Mouse (Mus musculus) CH12F3 (cell line): ENCODE results near the gene Csnk1g2.
"Not testable (repeated sequence)": the region's sequence is repeated elsewhere in the genome, so short reads cannot be mapped to it uniquely, and the experiment has no call there.

Source experiments
- in situ Hi-C: fragments of 300-500 bp; cut with MboI; formaldehyde crosslinking; loops from 2 replicates; pipeline ENCODE4 v1.14.3; 2020; ENCODE audit warnings: low sequenced_read_pairs

Csnk1g2 gene

GRCm38 (mm10) chr10:80621940-80622660 lies 538 bp upstream of the Csnk1g2 start:
- in situ Hi-C loops = no loop called here

GRCm38 (mm10) chr10:80623457-80624191 lies 986 bp downstream of the Csnk1g2 start:
- in situ Hi-C loops = no loop called here

GRCm38 (mm10) chr10:80625764-80626163 lies 3.1 kb downstream of the Csnk1g2 start:
- in situ Hi-C loops = no loop called here

- in situ Hi-C loops = no loop called here
Observed at GRCm38 (mm10) chr10:80627685-80628084, 5.0 kb downstream of the Csnk1g2 start.

GRCm38 (mm10) chr10:80628925-80629324 lies 6.3 kb downstream of the Csnk1g2 start:
- in situ Hi-C loops = no loop called here

GRCm38 (mm10) chr10:80635345-80635744 lies 12.7 kb downstream of the Csnk1g2 start:
- in situ Hi-C loops = no loop called here

GRCm38 (mm10) chr10:80646936-80647335 lies 24.3 kb downstream of the Csnk1g2 start:
- in situ Hi-C loops = no loop called here

GRCm38 (mm10) chr10:80649910-80650309 lies 27.3 kb downstream of the Csnk1g2 start:
- in situ Hi-C loops = not testable (repeated sequence)

GRCm38 (mm10) chr10:80650392-80650791 lies 27.8 kb downstream of the Csnk1g2 start:
- in situ Hi-C loops = no loop called here

- in situ Hi-C loops = no loop called here
Observed at GRCm38 (mm10) chr10:80653156-80653720, 30.6 kb downstream of the Csnk1g2 start.

- in situ Hi-C loops = no loop called here
Observed at GRCm38 (mm10) chr10:80654866-80655265, 32.2 kb downstream of the Csnk1g2 start.

GRCm38 (mm10) chr10:80655406-80656129 lies 32.9 kb downstream of the Csnk1g2 start:
- in situ Hi-C loops = no loop called here

- in situ Hi-C loops = no loop called here
Observed at GRCm38 (mm10) chr10:80656130-80656862, 33.7 kb downstream of the Csnk1g2 start.

- in situ Hi-C loops = no loop called here
Observed at GRCm38 (mm10) chr10:80656863-80657623, 34.4 kb downstream of the Csnk1g2 start, which contains the start of gene Btbd2. Btbd2 (minus strand) TSS chr10:80657071.

GRCm38 (mm10) chr10:80658194-80658840 lies 35.7 kb downstream of the Csnk1g2 start:
- in situ Hi-C loops = no loop called here

GRCm38 (mm10) chr10:80658841-80659202 lies 36.2 kb downstream of the Csnk1g2 start:
- in situ Hi-C loops = no loop called here

GRCm38 (mm10) chr10:80659213-80659612 lies 36.6 kb downstream of the Csnk1g2 start:
- in situ Hi-C loops = no loop called here

- in situ Hi-C loops = no loop called here
Observed at GRCm38 (mm10) chr10:80661149-80661548, 38.5 kb downstream of the Csnk1g2 start.

GRCm38 (mm10) chr10:80663485-80664196 lies 41.0 kb downstream of the Csnk1g2 start:
- in situ Hi-C loops = no loop called here
